Mouse (Mus musculus) liver, embryonic 14.5 days (tissue): ENCODE measurements at regions not wholly inside any gene's neighbourhood (a gene's known extent, or its start where the extent isn't known, plus 50 kb on each side); places are given as distances from the start of the nearest gene placed in this dataset.

Experiments
- ATAC-seq: fragments of 200-750 bp; cut with Nextera tagmentation; 2 replicates; pipeline ENCODE4 v1.8.0; 2017; ENCODE audit warnings: moderate number of reproducible peaks, mild to moderate bottlenecking, moderate library complexity; ENCODE audit not compliant: insufficient read depth
- DNase-seq, 3 experiments: peaks; one replicate each; pipeline ENCODE4 v3.0.0-alpha.2; 2012 to 2013; ENCODE audit warnings: low read depth in 3 of 3, low spot score in 3 of 3
- H3K27ac ChIP-seq: fragments of 300-500 bp; sonication (generic); 2 replicates; pipeline ENCODE4 v1.5.1; 2014; ENCODE audit warnings: moderate library complexity, mild to moderate bottlenecking, control low read depth, inconsistent platforms
- H3K27me3 ChIP-seq: fragments of 300-500 bp; sonication (generic); 2 replicates; pipeline ENCODE4 v1.6.1; 2014; ENCODE audit warnings: mild to moderate bottlenecking, low read length, moderate library complexity; ENCODE audit not compliant: control insufficient read depth, insufficient read depth
- H3K36me3 ChIP-seq: fragments of 300-500 bp; sonication (generic); replicated peaks from 2 replicates; pipeline ENCODE4 v1.6.1; 2014; ENCODE audit warnings: low read depth; ENCODE audit not compliant: control insufficient read depth, insufficient read depth
- H3K4me1 ChIP-seq, 2 experiments: fragments of 200-500 bp in 1 of 2; fragments of 300-500 bp in 1 of 2; sonication (generic) in 1 of 2; replicated peaks; 2 replicates each; pipeline ENCODE4 v1.6.1; 2012 to 2014; ENCODE audit warnings: antibody characterized with exemption in 1 of 2, inconsistent platforms in 1 of 2, low read length in 1 of 2; ENCODE audit not compliant: control insufficient read depth in 2 of 2, insufficient read depth in 2 of 2
- H3K4me2 ChIP-seq: fragments of 300-500 bp; sonication (generic); 2 replicates; pipeline ENCODE4 v1.6.1; 2014; ENCODE audit warnings: low read depth, mild to moderate bottlenecking, control low read depth, moderate library complexity
- H3K4me3 ChIP-seq, 2 experiments: fragments of 200-500 bp in 1 of 2; fragments of 300-500 bp in 1 of 2; sonication (generic) in 1 of 2; 2 replicates each; pipeline ENCODE4 v1.5.1; 2012 to 2014; ENCODE audit warnings: low read depth in 2 of 2, low read length in 2 of 2, mild to moderate bottlenecking in 2 of 2, control low read depth in 1 of 2, inconsistent platforms in 1 of 2, moderate library complexity in 1 of 2; ENCODE audit not compliant: insufficient read depth in 1 of 2
- H3K9ac ChIP-seq: fragments of 300-500 bp; sonication (generic); replicated peaks from 2 replicates; pipeline ENCODE4 v1.6.1; 2014; ENCODE audit warnings: mild to moderate bottlenecking, control low read depth, moderate library complexity
- H3K9me3 ChIP-seq: fragments of 300-500 bp; sonication (generic); 2 replicates; pipeline ENCODE4 v1.6.1; 2016; ENCODE audit warnings: low read length, mixed read lengths; ENCODE audit not compliant: control insufficient read depth
- CTCF ChIP-seq: IDR thresholded peaks from 2 replicates; pipeline ENCODE4 v1.5.1; 2016; ENCODE audit warnings: antibody characterized with exemption, low read depth, control low read depth
- EP300 ChIP-seq: IDR thresholded peaks from 2 replicates; pipeline ENCODE4 v1.6.1; 2016; ENCODE audit warnings: antibody characterized with exemption, low read depth
- WGBS: fragments of 180-500 bp; shearing (Covaris S2); extraction: QIAGEN DNeasy Blood & Tissue Kit; methylation state at CpG from one replicate; pipeline ENCODE4 v1.1.7; 2014; ENCODE audit not compliant: insufficient replicate concordance; 5-methylcytosine and 5-hydroxymethylcytosine counted together

GRCm38 (mm10) chr12:118521329-118521728, 220.1 kb upstream of the Sp4 start:
- Histone ChIP-seq H3K4me3 (no peak overlapping the region), H3K9ac (no peak overlapping the region), H3K4me2 (no peak overlapping the region), H3K27me3 (no peaks in the 10 kb centered on the region), H3K27ac (no peak overlapping the region), H3K4me1 (no peaks in the 10 kb centered on the region), H3K9me3 (no peaks in the 10 kb centered on the region), H3K36me3 (no peaks in the 10 kb centered on the region)
- ATAC-seq: no peak
- 68% methylated on average over 1 of the region's 1 CpGs for WGBS
- DNase-seq: no peak
- TF ChIP-seq EP300: no peak
- TF ChIP-seq CTCF: no peak

- ATAC-seq: no peak
Measured at GRCm38 (mm10) chr12:118519801-118520327, 218.6 kb upstream of the Sp4 start.

GRCm38 (mm10) chr12:118510989-118511388, 209.7 kb upstream of the Sp4 start:
- Histone ChIP-seq H3K27ac (no peak overlapping the region), H3K4me3 (no peak overlapping the region), H3K9ac (no peak overlapping the region), H3K36me3 (no peaks in the 10 kb centered on the region), H3K4me2 (no peak overlapping the region), H3K27me3 (no peaks in the 10 kb centered on the region), H3K9me3 (no peaks in the 10 kb centered on the region), H3K4me1 (no peaks in the 10 kb centered on the region)
- no peak for DNase-seq
- TF ChIP-seq CTCF (no peak), EP300 (no peak)
- WGBS: 30% methylated on average over 4 of the region's 4 CpGs
- no peak for ATAC-seq

More at GRCm38 (mm10) chr12:118519801-118520327, 218.6 kb upstream of the Sp4 start:
- WGBS: 41% methylated on average over 10 of the region's 10 CpGs
- TF ChIP-seq EP300: no peak
- TF ChIP-seq CTCF: no peak
- H3K9me3 ChIP-seq: no peaks in the 10 kb centered on the region
- no peaks in the 10 kb centered on the region for H3K36me3 ChIP-seq
- no peaks in the 10 kb centered on the region for H3K27me3 ChIP-seq
- no peak overlapping the region for H3K27ac ChIP-seq
- no peak for DNase-seq
- no peaks in the 10 kb centered on the region for H3K4me1 ChIP-seq
- H3K4me3 ChIP-seq: no peak overlapping the region
- H3K9ac ChIP-seq: no peak overlapping the region
- no peak overlapping the region for H3K4me2 ChIP-seq

- no peaks in the 10 kb centered on the region for H3K27me3 ChIP-seq
- DNase-seq (no peak), ATAC-seq (no peak)
- H3K4me3 ChIP-seq: no peak overlapping the region
- H3K27ac ChIP-seq: no peak overlapping the region
- no peaks in the 10 kb centered on the region for H3K9me3 ChIP-seq
- WGBS: 53% methylated on average over 8 of the region's 8 CpGs
- H3K4me2 ChIP-seq: no peak overlapping the region
- TF ChIP-seq EP300 (no peak), CTCF (no peak)
- H3K36me3 ChIP-seq: no peaks in the 10 kb centered on the region
- H3K9ac ChIP-seq: no peak overlapping the region
- no peaks in the 10 kb centered on the region for H3K4me1 ChIP-seq
Measured at GRCm38 (mm10) chr12:118508972-118509917, 208.0 kb upstream of the Sp4 start.

- ATAC-seq: no peak
- no peaks in the 10 kb centered on the region for H3K36me3 ChIP-seq
- H3K4me1 ChIP-seq: no peaks in the 10 kb centered on the region
- 34% methylated on average over 5 of the region's 5 CpGs for WGBS
- H3K4me3 ChIP-seq: no peak overlapping the region
- no peak overlapping the region for H3K27ac ChIP-seq
- DNase-seq: no peak
- H3K9me3 ChIP-seq: no peaks in the 10 kb centered on the region
- no peak for TF ChIP-seq EP300
- TF ChIP-seq CTCF: no peak
- H3K27me3 ChIP-seq: no peaks in the 10 kb centered on the region
- no peak overlapping the region for H3K9ac ChIP-seq
- no peak overlapping the region for H3K4me2 ChIP-seq
Measured at GRCm38 (mm10) chr12:118500392-118500791, 199.2 kb upstream of the Sp4 start.
